Mouse (Mus musculus) 3T3-L1 (cell line): ENCODE data around the gene Tbk1.
A peak's percentile ranks its signal among the peaks of the same experiment; 100 is the strongest.

Experiments
- DNase-seq: peaks from one replicate; pipeline ENCODE4 v3.0.0-alpha.2; 2015; ENCODE audit warnings: low read depth, low spot score

The Tbk1 gene

DNA sequence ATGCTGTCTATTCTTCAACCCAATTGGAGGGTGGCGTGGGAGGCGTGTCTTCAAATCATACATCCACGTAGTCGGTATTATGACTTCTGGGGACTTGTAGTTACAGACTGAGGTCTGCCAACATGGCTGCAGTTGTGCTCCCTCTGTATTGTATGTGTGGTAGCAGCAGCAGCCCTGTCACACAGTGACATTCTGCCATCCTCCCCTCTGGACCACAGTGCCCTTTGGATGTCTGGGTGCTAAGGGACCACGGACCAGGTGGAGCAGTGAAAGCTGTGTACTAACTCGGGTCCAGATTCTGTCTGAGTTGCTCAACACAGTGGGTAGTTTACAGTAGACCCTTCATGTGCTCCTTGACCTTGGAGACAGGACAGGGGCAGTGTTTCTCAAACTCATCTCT lies 43.0 kb downstream of the Tbk1 start:
- no peak for DNase-seq

DNA sequence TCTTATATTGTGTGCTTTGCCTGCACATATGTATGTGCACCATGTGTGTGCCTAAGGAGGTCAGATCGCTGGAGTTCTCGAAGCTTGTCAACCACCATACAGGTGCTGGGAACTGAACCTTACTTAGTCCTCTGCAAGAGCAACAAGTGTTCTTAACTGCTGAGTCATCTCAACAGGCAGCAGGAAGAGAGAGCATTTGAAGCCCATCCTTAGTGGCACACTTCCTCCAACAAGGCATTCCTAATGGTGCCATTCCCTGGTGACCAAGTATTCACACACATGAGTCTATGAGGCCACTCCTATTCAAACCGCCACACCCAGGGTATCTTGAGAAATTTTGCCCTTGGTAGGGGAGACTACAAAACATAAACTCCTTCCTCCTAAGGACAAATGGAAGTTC lies 44.4 kb downstream of the Tbk1 start:
- no peak for DNase-seq

- DNase-seq: no peak
Observed at GRCm38 (mm10) chr10:121534995-121535394, 51.6 kb downstream of the Tbk1 start.

DNA sequence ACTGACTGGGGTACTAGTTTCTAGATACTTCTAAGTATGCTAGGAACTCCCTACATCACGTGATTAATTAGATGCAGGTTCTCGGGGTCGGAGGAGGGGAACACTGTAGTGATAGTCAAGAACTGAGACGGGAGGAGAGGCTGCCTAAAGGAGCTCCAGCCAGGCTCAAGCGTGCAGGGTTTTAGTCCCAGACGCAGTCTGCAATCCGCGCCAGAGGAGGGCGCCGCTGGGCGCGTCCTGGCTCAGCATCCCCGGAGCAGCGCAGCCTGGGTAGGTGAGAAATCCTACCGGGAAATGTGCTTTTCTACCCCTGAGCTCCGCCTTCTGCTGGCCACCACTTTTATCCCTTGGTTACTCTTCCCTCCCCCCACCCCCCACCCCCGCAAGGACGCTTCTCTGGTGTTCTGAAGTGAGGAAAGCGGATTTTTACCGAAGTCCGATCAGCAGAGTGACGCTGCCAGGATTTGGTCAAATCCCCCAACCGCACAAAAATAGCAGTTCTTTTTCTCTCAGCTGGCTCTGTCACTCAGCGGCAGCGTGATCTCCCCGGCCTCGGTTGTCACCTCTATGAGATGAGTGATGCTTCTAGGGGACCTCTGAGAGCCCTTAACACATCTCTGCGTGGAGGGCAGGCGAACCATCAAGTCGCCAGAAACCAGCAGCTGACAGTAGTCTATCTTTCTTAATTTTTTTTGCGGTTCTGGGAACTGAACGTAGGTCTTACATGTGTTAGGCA lies 53.3 kb downstream of the Tbk1 start:
- DNase-seq: no peak

DNA sequence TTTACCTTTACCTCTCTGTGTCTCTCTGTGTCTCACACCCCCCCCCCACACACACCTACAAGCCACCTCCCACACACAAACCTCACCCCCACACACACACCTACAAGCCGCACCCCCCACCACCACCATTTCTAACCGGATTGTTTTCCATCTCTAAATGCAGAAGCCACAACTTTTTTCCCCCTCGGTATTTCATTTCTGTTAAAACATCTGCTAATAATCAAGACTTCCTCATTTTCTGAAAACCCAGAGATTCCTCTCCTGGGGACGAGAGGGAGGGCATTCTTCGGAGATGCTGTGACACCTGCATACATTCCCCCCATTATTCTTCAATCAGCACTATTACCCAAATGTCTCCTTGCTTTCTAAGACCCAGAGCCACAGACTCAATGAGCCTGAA lies 55.0 kb downstream of the Tbk1 start:
- no peak for DNase-seq

GRCm38 (mm10) chr10:121530365-121531003 lies 56.1 kb downstream of the Tbk1 start:
- no peak for DNase-seq

- DNase-seq: no peak
Observed at GRCm38 (mm10) chr10:121529261-121529660, 57.3 kb downstream of the Tbk1 start.

GRCm38 (mm10) chr10:121528470-121528869 lies 58.1 kb downstream of the Tbk1 start:
- DNase-seq: no peak

- DNase-seq: no peak
Observed at GRCm38 (mm10) chr10:121527114-121527513, 59.5 kb downstream of the Tbk1 start.

- peak; percentile 53 for DNase-seq
Observed at GRCm38 (mm10) chr10:121520923-121521585, 65.5 kb downstream of the Tbk1 start.

DNA sequence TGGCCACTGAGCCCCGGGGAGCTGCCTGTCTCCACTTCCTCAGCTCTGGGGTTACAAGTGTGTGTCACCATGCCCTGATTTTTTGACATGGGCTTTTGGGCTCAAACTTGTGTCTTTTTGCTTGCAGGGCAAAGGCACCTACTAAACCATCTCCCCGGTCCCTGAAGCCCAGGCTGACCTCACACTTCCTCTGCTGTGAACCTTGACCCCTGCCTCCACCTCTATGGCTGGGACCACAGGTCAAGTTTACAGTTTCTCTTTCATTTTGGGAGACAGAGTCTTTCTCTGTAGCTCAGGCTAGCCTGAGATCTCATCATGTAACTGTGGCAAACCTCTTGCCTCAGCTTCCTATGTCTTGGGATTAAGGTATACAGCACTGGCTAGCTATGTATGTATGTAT lies 66.9 kb downstream of the Tbk1 start:
- DNase-seq: no peak

DNA sequence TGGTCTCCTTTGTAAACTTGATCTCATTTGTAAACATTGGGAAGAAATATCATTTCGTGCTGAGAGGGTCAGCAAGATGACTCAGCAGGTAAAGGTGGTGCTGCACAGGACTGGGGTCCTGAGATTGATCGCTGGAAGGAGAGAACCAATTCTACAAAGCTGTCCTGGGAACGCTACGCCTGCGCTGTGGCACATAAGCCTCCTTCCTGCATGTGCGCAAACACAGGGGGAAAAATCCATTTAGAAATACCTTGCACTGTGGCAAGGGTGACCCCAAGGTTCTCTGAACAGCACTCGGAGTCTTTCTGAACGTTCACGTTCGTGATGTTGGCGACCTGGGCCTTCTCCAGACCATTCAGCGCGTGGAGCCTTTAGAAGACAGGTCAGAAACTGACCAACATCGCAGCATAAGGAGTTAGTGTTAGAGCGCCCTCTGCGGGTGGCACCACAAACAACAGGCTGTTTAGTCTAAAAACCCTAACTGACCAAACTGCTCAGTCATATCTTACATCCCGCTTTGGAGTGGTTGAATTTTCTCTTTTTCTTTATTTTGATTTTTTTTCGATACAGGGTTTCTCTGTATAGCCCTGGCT lies 70.5 kb downstream of the Tbk1 start:
- DNase-seq: peak; percentile 82

GRCm38 (mm10) chr10:121509751-121510643 lies 76.6 kb downstream of the Tbk1 start:
- DNase-seq: no peak

GRCm38 (mm10) chr10:121507755-121508544 lies 78.6 kb downstream of the Tbk1 start:
- no peak for DNase-seq

GRCm38 (mm10) chr10:121506731-121507583 lies 79.6 kb downstream of the Tbk1 start:
- DNase-seq: no peak

DNA sequence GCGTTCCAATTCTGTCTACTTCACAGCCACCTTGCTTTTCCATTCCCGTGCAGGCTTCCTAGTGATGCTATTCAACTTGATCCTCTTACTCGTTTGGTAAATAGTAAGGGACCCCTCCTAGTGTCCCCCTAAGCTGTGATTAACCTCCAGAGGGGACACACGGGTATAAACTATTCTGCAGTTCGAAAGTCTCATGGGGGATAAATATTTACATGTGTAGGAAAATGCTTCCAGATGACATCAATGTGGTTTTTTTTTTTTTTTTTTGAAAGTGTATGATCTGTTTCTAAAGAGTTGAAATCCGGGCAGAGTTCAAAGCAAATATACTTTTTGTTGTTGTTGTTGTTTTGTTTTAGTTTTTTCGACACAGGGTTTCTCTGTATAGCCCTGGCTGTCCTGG lies 80.7 kb downstream of the Tbk1 start:
- DNase-seq: no peak

- no peak for DNase-seq
Observed at GRCm38 (mm10) chr10:121504973-121505911, 81.3 kb downstream of the Tbk1 start.

DNA sequence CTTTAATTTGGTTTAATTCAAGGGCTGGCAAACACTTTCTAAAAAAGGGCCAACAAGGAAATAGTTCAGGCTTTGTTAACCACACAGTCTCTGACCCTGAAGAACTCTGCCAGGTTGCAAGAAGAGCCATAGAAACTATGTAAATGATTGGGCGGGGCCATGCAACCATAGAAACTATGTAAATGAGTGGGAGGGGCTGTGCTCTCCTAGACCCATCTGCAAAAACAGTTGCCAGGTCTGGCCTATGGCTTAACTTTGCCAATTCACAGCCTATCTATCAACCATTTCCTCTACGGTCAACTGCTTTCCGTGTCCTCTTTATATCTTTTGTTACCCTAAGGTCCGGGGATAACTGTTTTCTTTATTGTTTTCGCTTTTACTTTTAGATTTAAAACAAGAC lies 85.4 kb downstream of the Tbk1 start:
- DNase-seq: no peak

GRCm38 (mm10) chr10:121500034-121500433 lies 86.6 kb downstream of the Tbk1 start:
- DNase-seq: no peak
